Mouse (Mus musculus): Measurements from ENCODE around the gene Kcne2. TPM values are rescaled to one million over a fixed set of nuclear protein-coding genes. Genes with fewer than 3 reads are reported as not detected.

Gene Kcne2
- polyA plus RNA-seq, 1 experiment = 0.15 TPM

DNA sequence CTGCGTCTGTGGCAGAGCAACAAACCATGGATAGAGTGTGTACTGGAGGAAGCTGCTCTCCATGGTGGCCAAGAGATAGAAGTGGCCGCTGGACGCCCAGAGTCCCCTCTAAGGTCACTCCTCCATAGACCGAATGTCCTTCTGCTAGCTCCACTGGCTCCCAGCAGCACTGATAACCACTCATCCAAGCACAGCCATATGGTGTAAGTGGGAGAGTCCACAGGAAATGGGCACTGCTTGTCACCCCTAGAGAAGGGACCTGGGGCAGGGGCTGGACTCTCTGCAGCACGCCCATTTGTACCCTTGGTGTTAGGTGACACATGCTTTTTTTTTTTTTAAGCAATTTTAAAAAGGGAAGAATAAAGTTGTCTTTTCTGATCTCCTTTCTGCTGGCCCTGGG, 38.8 kb downstream of the Kcne2 start:
- TF ChIP-seq CTCF (IDR thresholded peaks at IDR 0.05; ENCODE audit: borderline replicate concordance, control insufficient read depth, extremely low read depth, insufficient read depth, low read length, poor library complexity) = no peak
- TF ChIP-seq POLR2A (IDR thresholded peaks at IDR 0.05; ENCODE audit: control insufficient read depth, extremely low read depth, insufficient read depth, low read length, poor library complexity) = no peak
- no peaks in the 10 kb centered on the region for H3K4me1 ChIP-seq (replicated peaks; ENCODE audit: control insufficient read depth, insufficient read depth, low read length)

DNA sequence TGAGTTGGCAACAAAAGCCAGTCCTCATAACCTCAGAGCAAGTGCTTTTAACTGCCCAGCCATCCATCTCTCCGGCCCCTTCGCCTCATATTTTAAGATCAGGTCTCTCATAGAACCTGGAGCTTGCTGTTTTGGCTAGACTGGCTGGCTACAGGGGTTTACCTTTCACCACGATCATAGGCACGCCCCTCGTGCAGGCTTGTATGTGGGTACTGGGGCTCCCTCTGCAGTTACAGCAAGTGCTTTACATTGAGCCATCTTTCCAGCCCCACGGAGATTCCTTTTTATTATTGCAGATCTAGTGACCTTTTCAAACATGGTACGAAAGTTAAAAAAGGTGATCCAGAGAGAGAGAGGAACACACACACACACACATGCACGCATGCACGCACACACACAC, 42.4 kb downstream of the Kcne2 start:
- DNase-seq = no peak

More for the DNA sequence above, 38.8 kb downstream of the Kcne2 start:
- H3K4me3 ChIP-seq (ENCODE audit: control insufficient read depth, insufficient read depth, low read length) = no peak overlapping the region
- 95% methylated on average over 5 of the region's 5 CpGs for WGBS
- no peak overlapping the region for H3K27ac ChIP-seq (ENCODE audit: control insufficient read depth, insufficient read depth, low read length)
- H3K27me3 ChIP-seq (ENCODE audit: control insufficient read depth, insufficient read depth, low read length) = no peaks in the 10 kb centered on the region
- H3K36me3 ChIP-seq (ENCODE audit: control insufficient read depth, insufficient read depth, low read length) = no peaks in the 10 kb centered on the region
- no peak for DNase-seq

GRCm38 (mm10) chr16:92336280-92336679, 44.1 kb downstream of the Kcne2 start:
- TF ChIP-seq CTCF (IDR thresholded peaks at IDR 0.05; ENCODE audit: borderline replicate concordance, control insufficient read depth, extremely low read depth, insufficient read depth, low read length, poor library complexity) (peak; percentile 70; the same call in 1 of the 2 replicates), POLR2A (IDR thresholded peaks at IDR 0.05; ENCODE audit: control insufficient read depth, extremely low read depth, insufficient read depth, low read length, poor library complexity) (no peak)
- peak; percentile 65 for DNase-seq
- Histone ChIP-seq H3K27ac (ENCODE audit: control insufficient read depth, insufficient read depth, low read length) (no peak overlapping the region), H3K27me3 (ENCODE audit: control insufficient read depth, insufficient read depth, low read length) (no peaks in the 10 kb centered on the region), H3K36me3 (ENCODE audit: control insufficient read depth, insufficient read depth, low read length) (no peaks in the 10 kb centered on the region), H3K4me3 (ENCODE audit: control insufficient read depth, insufficient read depth, low read length) (no peak overlapping the region), H3K4me1 (replicated peaks; ENCODE audit: control insufficient read depth, insufficient read depth, low read length) (no peaks in the 10 kb centered on the region)
- WGBS = 10% methylated on average over 9 of the region's 9 CpGs

More for the DNA sequence above, 42.4 kb downstream of the Kcne2 start:
- Histone ChIP-seq H3K27me3 (ENCODE audit: control insufficient read depth, insufficient read depth, low read length) (no peaks in the 10 kb centered on the region), H3K36me3 (ENCODE audit: control insufficient read depth, insufficient read depth, low read length) (no peaks in the 10 kb centered on the region), H3K27ac (ENCODE audit: control insufficient read depth, insufficient read depth, low read length) (no peak overlapping the region), H3K4me3 (ENCODE audit: control insufficient read depth, insufficient read depth, low read length) (no peak overlapping the region), H3K4me1 (replicated peaks; ENCODE audit: control insufficient read depth, insufficient read depth, low read length) (no peaks in the 10 kb centered on the region)
- 63% methylated on average over 9 of the region's 9 CpGs for WGBS
- TF ChIP-seq POLR2A (IDR thresholded peaks at IDR 0.05; ENCODE audit: control insufficient read depth, extremely low read depth, insufficient read depth, low read length, poor library complexity) (no peak), CTCF (IDR thresholded peaks at IDR 0.05; ENCODE audit: borderline replicate concordance, control insufficient read depth, extremely low read depth, insufficient read depth, low read length, poor library complexity) (no peak)

- TF ChIP-seq CTCF (IDR thresholded peaks at IDR 0.05; ENCODE audit: borderline replicate concordance, control insufficient read depth, extremely low read depth, insufficient read depth, low read length, poor library complexity) (peak; percentile 63; the same call in 1 of the 2 replicates), POLR2A (IDR thresholded peaks at IDR 0.05; ENCODE audit: control insufficient read depth, extremely low read depth, insufficient read depth, low read length, poor library complexity) (no peak)
- Histone ChIP-seq H3K27me3 (ENCODE audit: control insufficient read depth, insufficient read depth, low read length) (no peaks in the 10 kb centered on the region), H3K4me1 (replicated peaks; ENCODE audit: control insufficient read depth, insufficient read depth, low read length) (no peaks in the 10 kb centered on the region), H3K4me3 (ENCODE audit: control insufficient read depth, insufficient read depth, low read length) (no peak overlapping the region), H3K27ac (ENCODE audit: control insufficient read depth, insufficient read depth, low read length) (no peak overlapping the region), H3K36me3 (ENCODE audit: control insufficient read depth, insufficient read depth, low read length) (no peaks in the 10 kb centered on the region)
- WGBS = 33% methylated on average over 27 of the region's 27 CpGs
- DNase-seq = peak; percentile 43
These were observed 48.7 kb downstream of the Kcne2 start for GRCm38 (mm10) chr16:92340612-92341511.

- no peaks in the 10 kb centered on the region for H3K36me3 ChIP-seq (ENCODE audit: control insufficient read depth, insufficient read depth, low read length)
- TF ChIP-seq CTCF (IDR thresholded peaks at IDR 0.05; ENCODE audit: borderline replicate concordance, control insufficient read depth, extremely low read depth, insufficient read depth, low read length, poor library complexity) = no peak
- no peak for TF ChIP-seq POLR2A (IDR thresholded peaks at IDR 0.05; ENCODE audit: control insufficient read depth, extremely low read depth, insufficient read depth, low read length, poor library complexity)
- H3K4me1 ChIP-seq (replicated peaks; ENCODE audit: control insufficient read depth, insufficient read depth, low read length) = no peaks in the 10 kb centered on the region
- H3K27me3 ChIP-seq (ENCODE audit: control insufficient read depth, insufficient read depth, low read length) = no peaks in the 10 kb centered on the region
- H3K4me3 ChIP-seq (ENCODE audit: control insufficient read depth, insufficient read depth, low read length) = no peak overlapping the region
- 82% methylated on average over 11 of the region's 11 CpGs for WGBS
- no peak overlapping the region for H3K27ac ChIP-seq (ENCODE audit: control insufficient read depth, insufficient read depth, low read length)
- no peak for DNase-seq
These were observed 53.0 kb downstream of the Kcne2 start for GRCm38 (mm10) chr16:92345177-92345576.

DNA sequence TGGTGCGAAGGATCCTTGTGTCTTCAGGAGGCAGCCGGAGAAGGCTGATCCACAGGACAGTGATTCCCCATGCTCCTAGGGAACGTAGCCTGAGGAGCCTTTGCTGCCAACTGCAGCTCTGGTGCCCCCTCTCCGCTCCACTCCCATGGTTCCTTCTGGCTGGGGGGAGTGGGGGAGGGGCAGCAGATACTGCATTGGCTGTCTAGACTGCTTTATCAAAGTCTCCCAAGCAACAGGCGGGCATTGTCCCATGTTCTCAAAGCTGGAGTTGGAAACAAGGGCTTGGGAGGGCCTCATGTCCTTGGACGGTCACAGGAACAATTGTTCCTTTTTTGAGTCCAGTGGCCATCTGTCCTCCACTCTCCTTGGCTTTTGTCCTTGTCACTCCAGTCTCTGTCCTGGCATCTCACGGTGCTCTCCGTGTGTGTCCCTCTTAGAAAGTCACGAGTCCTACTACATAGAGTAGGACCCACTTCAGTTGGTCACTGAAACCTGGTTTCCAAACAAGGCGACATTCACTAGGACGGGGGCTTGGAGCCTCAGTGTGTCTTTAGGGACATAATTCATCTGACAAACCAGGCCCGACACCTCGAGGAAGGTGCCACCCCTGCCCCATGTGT, 54.2 kb downstream of the Kcne2 start:
- Histone ChIP-seq H3K27me3 (ENCODE audit: control insufficient read depth, insufficient read depth, low read length) (no peaks in the 10 kb centered on the region), H3K36me3 (ENCODE audit: control insufficient read depth, insufficient read depth, low read length) (no peaks in the 10 kb centered on the region), H3K4me1 (replicated peaks; ENCODE audit: control insufficient read depth, insufficient read depth, low read length) (no peaks in the 10 kb centered on the region), H3K27ac (ENCODE audit: control insufficient read depth, insufficient read depth, low read length) (no peak overlapping the region), H3K4me3 (ENCODE audit: control insufficient read depth, insufficient read depth, low read length) (no peak overlapping the region)
- DNase-seq = no peak
- 91% methylated on average over 13 of the region's 13 CpGs for WGBS
- no peak for TF ChIP-seq CTCF (IDR thresholded peaks at IDR 0.05; ENCODE audit: borderline replicate concordance, control insufficient read depth, extremely low read depth, insufficient read depth, low read length, poor library complexity)
- TF ChIP-seq POLR2A (IDR thresholded peaks at IDR 0.05; ENCODE audit: control insufficient read depth, extremely low read depth, insufficient read depth, low read length, poor library complexity) = no peak

Other genes with a start within 250 kb of the Kcne2 start
- 26.2 and 27.2 TPM in 2 replicates for gene Mrps6, start 234.1 kb upstream of the Kcne2 start, polyA plus RNA-seq (2012; rRNA removed)
- gene Gm49711, start 234.1 kb upstream of the Kcne2 start, polyA plus RNA-seq (2012; rRNA removed) = not detected in 2 replicates
- gene Slc5a3, start 234.1 kb upstream of the Kcne2 start, polyA plus RNA-seq (2012; rRNA removed) = 3.2 and 3.5 TPM in 2 replicates
- gene Smim11, start 8.9 kb downstream of the Kcne2 start, polyA plus RNA-seq (2012; rRNA removed) = 28.9 and 34.6 TPM in 2 replicates
- 0.03 TPM in 1 of 2 replicates, not detected in the other for gene Fam243, start 29.1 kb downstream of the Kcne2 start, polyA plus RNA-seq (2012; rRNA removed)
- 0.04 and 1.5 TPM in 2 replicates for gene Kcne1, start 67.1 kb downstream of the Kcne2 start, polyA plus RNA-seq (2012; rRNA removed)
- 10.7 and 13.8 TPM in 2 replicates for gene Rcan1, start 178.5 kb downstream of the Kcne2 start, polyA plus RNA-seq (2012; rRNA removed)
- gene Clic6, start 193.3 kb downstream of the Kcne2 start, polyA plus RNA-seq (2012; rRNA removed) = 0.09 and 0.22 TPM in 2 replicates